8 mouse cellular contexts compared by ENCODE assay signal in genomic region chr5:31048763-31049641, GRCm38 (mm10). TPM values are rescaled to one million over a fixed set of nuclear protein-coding genes. Genes with fewer than 3 reads are reported as not detected.
DNase-seq lines count a peak whose midpoint lies in the region; ATAC-seq and TF ChIP-seq lines count a peak whose summit lies in the region.

Slc5a6 (minus strand) TSS chr5:31048924.

- no peaks in the 10 kb centered on the region for H3K27me3 ChIP-seq in heart, embryonic 13.5 days (replicated peaks)
- no peaks in the 10 kb centered on the region for H3K27me3 ChIP-seq in kidney, postnatal 0 days (ENCODE audit: insufficient read depth, low read length)
- H3K27me3 ChIP-seq in liver, embryonic 12.5 days (replicated peaks) = no peaks in the 10 kb centered on the region
- H3K27me3 ChIP-seq in thymus, adult 2 months (ENCODE audit: control insufficient read depth, insufficient read depth, low read length) = no peaks in the 10 kb centered on the region

- H3K4me2 ChIP-seq in heart, embryonic 13.5 days = peak within 1 kb of the TSS; percentile 91
- H3K4me2 ChIP-seq in kidney, postnatal 0 days (ENCODE audit: low read length) = peak within 1 kb of the TSS; percentile 75
- H3K4me2 ChIP-seq in liver, embryonic 12.5 days = peak within 1 kb of the TSS; percentile 97

- TF ChIP-seq CTCF in kidney, postnatal 0 days (IDR thresholded peaks at IDR 0.05; ENCODE audit: low read depth) = peak; percentile 66
- TF ChIP-seq CTCF in thymus, adult 2 months (IDR thresholded peaks at IDR 0.05; ENCODE audit: borderline replicate concordance, control insufficient read depth, extremely low read depth, insufficient read depth, low read length, poor library complexity) = no peak

- peak; percentile 78 for DNase-seq in CD4-positive helper T cell, adult 2 months (ENCODE audit: low read depth, low spot score)
- DNase-seq in adrenal gland, adult 2 months = peak; percentile 61
- DNase-seq in embryo, embryonic 9.5 days (ENCODE audit: extremely low spot score) = peak; percentile 67
- DNase-seq in kidney, postnatal 0 days (ENCODE audit: low spot score) = peak; percentile 87
- peak; percentile 79 for DNase-seq in naive thymus-derived CD4-positive, alpha-beta T cell, adult 2 months (ENCODE audit: low read depth)
- peak; percentile 60 for DNase-seq in thymus, adult 2 months

- no peak for TF ChIP-seq POLR2A in thymus, adult 2 months (IDR thresholded peaks at IDR 0.05; ENCODE audit: control insufficient read depth, extremely low read depth, insufficient read depth, low read length, poor library complexity)

- under 1% methylated on average over 23 of the region's 23 CpGs for WGBS in heart, embryonic 13.5 days
- WGBS in kidney, postnatal 0 days = under 1% methylated on average over 23 of the region's 23 CpGs
- 1% methylated on average over 23 of the region's 23 CpGs for WGBS in liver, embryonic 12.5 days (ENCODE audit: insufficient replicate concordance)
- 2% methylated on average over 23 of the region's 23 CpGs for WGBS in thymus, adult 2 months

- H3K4me1 ChIP-seq in heart, embryonic 13.5 days = peaks cover 16% of the 10 kb centered on the region
- peaks cover 2% of the 10 kb centered on the region; the same call in 1 of the 2 replicates for H3K4me1 ChIP-seq in kidney, postnatal 0 days (replicated peaks; ENCODE audit: insufficient read depth, low read length)
- peaks cover 30% of the 10 kb centered on the region for H3K4me1 ChIP-seq in liver, embryonic 12.5 days
- peaks cover 4% of the 10 kb centered on the region for H3K4me1 ChIP-seq in thymus, adult 2 months (replicated peaks; ENCODE audit: control insufficient read depth, insufficient read depth, low read length)

- H3K36me3 ChIP-seq in heart, embryonic 13.5 days = peaks cover 24% of the 10 kb centered on the region
- no peaks in the 10 kb centered on the region for H3K36me3 ChIP-seq in kidney, postnatal 0 days (ENCODE audit: insufficient read depth, low read length)
- peaks cover 16% of the 10 kb centered on the region for H3K36me3 ChIP-seq in liver, embryonic 12.5 days
- no peaks in the 10 kb centered on the region for H3K36me3 ChIP-seq in thymus, adult 2 months (ENCODE audit: control insufficient read depth, insufficient read depth, low read length)

- H3K9me3 ChIP-seq in heart, embryonic 13.5 days = no peaks in the 10 kb centered on the region
- H3K9me3 ChIP-seq in kidney, postnatal 0 days (replicated peaks; ENCODE audit: low read length) = no peaks in the 10 kb centered on the region
- H3K9me3 ChIP-seq in liver, embryonic 12.5 days (replicated peaks) = no peaks in the 10 kb centered on the region

- 0 out of 2 replicates have a peak, but pooled peaks have one; percentile 3 for ATAC-seq in heart, embryonic 13.5 days (ENCODE audit: extremely low read depth, insufficient number of reproducible peaks, low FRiP score, low TSS enrichment)
- ATAC-seq in kidney, postnatal 0 days (replicated peaks; ENCODE audit: low FRiP score, low read depth) = peak; percentile 59
- peak; percentile 14 for ATAC-seq in liver, embryonic 12.5 days

- peak within 1 kb of the TSS; percentile 94 for H3K9ac ChIP-seq in heart, embryonic 13.5 days
- H3K9ac ChIP-seq in kidney, postnatal 0 days (ENCODE audit: low read depth, low read length) = peak within 1 kb of the TSS; percentile 77
- peak within 1 kb of the TSS; percentile 84 for H3K9ac ChIP-seq in liver, embryonic 12.5 days

- peak within 1 kb of the TSS; percentile 99 for H3K27ac ChIP-seq in heart, embryonic 13.5 days (replicated peaks)
- peak within 1 kb of the TSS; percentile 95 for H3K27ac ChIP-seq in kidney, postnatal 0 days
- peak within 1 kb of the TSS; percentile 92 for H3K27ac ChIP-seq in liver, embryonic 12.5 days
- H3K27ac ChIP-seq in thymus, adult 2 months (ENCODE audit: control insufficient read depth, insufficient read depth, low read length) = peak within 1 kb of the TSS; percentile 53

- H3K4me3 ChIP-seq in heart, embryonic 13.5 days = peak within 1 kb of the TSS; percentile 76
- H3K4me3 ChIP-seq in kidney, postnatal 0 days (replicated peaks; ENCODE audit: low read depth, low read length) = peak within 1 kb of the TSS; percentile 58
- H3K4me3 ChIP-seq in liver, embryonic 12.5 days = peak within 1 kb of the TSS; percentile 81
- H3K4me3 ChIP-seq in thymus, adult 2 months (ENCODE audit: control insufficient read depth, insufficient read depth, low read length) = peak within 1 kb of the TSS; percentile 63

RNA-seq across cellular contexts. Expression of gene Slc5a6, which starts in this region (rescaled TPM):
- total RNA-seq in adrenal gland, adult 2 months (2021) = 10 to 100 TPM; 27.7 to 39.6 TPM
- polyA plus RNA-seq in adrenal gland, adult 2 months (2012; rRNA removed) = 88.3 and 93.5 TPM in 2 replicates
- polyA plus RNA-seq in heart, embryonic 13.5 days (2015; fragmentation: Nextera tagmentation; extraction: Ambion mirVana) = 6.9 and 7.2 TPM in 2 replicates
- polyA plus RNA-seq in kidney, postnatal 0 days (2015; fragmentation: Nextera tagmentation; extraction: Ambion mirVana) = 13.4 and 15.1 TPM in 2 replicates
- 6.9 and 7.0 TPM in 2 replicates for polyA plus RNA-seq in liver, embryonic 12.5 days (2016; fragmentation: Nextera tagmentation; extraction: Ambion mirVana)
- 35.1 and 37.3 TPM in 2 replicates for polyA plus RNA-seq in thymus, adult 2 months (2012; rRNA removed)

Comparison
In these comparisons a context has a peak if more than half of its experiments do, and no peak if none do; other contexts are left out.
1. Peak in every context shown above with its lines: DNase-seq, ATAC-seq, H3K4me3 ChIP-seq and H3K27ac ChIP-seq.
2. ATAC-seq: peak in every context shown above with its lines; median percentile 59 in kidney, postnatal 0 days; 14 in liver, embryonic 12.5 days; 3 in heart, embryonic 13.5 days.